Mouse (Mus musculus) spleen, postnatal 36 days (tissue): ENCODE data around the gene Osbpl5.

Source experiments
- DNase-seq, 2 experiments: peaks; one replicate each; pipeline ENCODE4 v3.0.0; 2022; ENCODE audit warnings: low spot score in 2 of 2, mixed read lengths in 1 of 2

Osbpl5 gene

DNA sequence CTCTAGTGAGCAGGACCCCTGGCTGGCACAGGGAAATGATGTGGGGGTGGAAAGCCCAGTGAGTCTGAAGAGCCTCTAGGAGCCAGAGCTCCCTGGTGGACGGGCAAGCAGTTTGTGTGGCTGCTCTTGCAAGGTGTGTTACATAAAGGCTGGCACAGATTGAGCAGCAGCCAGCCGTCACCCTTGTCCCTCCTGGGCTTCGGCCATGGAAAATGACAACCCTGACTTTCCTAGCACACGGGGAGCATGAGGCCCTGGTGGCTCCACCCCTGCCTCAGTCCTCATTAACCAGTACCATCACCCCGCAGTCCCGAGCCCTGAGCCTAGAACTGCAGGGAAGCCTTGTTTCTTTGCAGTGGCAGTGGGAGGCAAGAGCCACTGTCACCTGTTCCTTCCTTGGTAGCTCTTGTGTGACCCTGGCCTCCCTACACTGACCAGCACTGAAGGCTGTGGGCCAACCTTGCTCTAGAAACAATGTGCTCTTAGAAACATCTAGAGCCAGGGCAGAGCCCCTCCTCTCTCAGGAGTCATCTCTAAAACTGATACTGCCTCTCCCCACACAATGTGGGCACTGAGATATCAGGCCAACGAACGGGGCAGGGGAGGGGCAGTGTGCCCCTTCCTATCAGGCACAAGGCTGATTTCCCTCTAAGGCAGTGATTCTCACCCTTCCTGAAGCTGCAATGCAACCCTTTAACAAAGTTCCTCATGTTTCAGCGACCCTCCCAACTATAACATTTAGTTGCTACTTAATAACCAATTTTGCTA lies 1.2 kb downstream of the Osbpl5 start:
- no peak for DNase-seq

DNA sequence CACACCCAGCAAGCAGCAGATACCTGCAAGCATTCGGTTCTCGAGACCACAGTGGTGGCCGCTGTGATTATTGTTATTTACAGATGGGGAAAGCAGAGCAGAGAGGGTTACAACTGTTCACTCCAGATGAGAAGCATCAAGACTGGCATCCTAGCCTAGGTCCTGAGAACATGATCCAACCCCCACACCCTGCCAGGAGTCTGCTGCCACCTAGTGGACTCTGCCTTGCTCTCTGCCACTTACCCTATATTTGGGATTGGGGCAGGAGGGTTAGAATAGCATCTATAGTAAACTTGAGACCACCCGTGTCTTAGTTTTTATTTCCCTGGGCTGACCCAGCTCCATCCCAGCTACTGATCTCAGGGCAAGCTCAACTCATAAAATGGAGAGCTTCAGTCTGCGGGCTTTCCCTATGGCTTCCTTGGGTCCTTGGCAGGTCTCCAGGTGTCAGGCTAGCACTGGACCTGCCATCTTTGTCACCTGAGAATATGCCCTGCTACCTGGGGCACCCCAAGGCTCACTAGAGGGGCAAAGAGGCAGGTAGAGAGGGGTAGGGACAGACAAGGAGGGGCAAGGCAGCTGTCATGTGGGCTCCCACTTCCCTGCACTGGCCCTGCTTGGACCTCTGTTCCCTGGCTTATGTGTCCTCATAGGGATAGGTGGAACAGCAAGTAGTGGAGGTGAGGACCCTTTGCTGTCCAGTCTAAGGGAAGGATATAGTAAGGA lies 2.6 kb downstream of the Osbpl5 start:
- peak; percentile 37 to 55 for DNase-seq

DNA sequence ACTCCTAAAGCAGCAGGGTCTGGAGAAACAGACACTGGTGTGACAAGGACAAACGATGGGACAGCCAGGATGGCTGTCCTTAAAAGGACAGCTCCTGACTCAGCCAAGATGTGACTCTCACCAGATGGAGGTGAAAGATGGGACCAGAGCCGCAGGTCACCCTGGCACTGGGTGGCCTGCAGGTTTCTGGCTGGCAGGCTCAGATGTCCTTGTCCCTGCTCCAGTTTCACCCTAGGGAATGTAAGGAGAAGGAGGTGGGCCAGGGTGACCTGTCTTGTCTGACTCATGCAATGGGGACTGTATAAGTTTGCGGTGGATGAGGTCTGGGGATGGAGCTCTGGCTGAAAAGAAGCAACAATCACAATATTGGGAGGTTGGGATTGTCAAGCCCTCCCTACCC lies 4.2 kb downstream of the Osbpl5 start:
- DNase-seq = no peak

DNA sequence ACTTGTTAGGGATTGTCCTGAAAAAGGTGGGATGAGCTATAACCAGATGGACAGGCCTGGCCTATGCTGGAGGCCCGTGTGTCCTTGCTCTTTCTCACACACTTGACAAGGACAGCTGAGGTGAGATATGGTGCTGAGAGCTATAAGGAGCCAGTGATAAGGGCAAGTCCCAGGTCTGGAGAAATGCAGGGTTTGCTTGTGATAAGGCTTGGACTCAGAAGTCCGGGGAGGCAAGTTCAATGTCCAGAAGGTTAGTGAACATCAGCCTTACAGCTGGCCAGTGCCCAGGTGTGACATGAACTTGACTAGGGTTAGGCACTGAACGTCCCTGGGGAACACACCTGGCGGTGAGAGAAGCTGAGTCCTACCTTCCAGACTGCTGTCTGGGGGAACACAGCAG lies 4.7 kb downstream of the Osbpl5 start:
- no peak for DNase-seq

DNA sequence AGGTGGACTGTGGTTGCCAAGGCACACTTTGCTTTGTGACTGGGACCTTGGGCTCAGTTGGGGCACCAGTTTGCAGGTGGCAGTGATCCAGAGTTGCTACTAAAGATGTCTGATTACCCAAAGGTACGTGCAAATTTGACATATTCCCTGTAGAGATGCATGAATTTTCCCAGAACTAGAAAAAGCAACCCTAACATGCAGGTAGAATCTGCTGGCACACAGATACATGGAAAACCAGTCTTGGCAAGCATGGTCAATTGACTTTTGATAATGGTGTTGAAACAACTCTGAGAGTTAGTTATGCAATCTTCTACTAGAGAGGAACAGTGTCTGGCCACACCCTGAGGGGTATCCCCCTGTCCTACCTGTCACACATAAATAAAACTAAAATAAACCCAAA lies 5.4 kb downstream of the Osbpl5 start:
- DNase-seq = no peak

DNA sequence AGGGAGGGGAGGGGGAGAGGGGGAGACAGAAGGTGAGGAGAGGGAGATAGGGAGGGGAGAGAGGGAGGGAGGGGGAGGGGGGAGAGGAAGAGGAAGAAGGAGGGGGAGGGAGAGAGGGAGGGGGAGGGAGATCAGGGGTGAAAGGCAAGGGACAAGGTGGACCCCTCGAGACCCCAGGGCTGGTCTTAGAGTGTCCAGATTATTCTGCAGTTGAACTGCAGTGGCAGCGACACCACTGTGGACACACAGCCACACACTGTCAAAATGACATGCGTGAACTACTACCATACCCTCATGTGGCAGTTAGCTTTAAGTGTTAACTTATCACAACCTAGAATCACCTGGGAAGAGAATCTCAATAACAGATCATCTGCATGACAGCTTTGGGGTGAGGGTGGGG lies 7.7 kb downstream of the Osbpl5 start:
- no peak for DNase-seq

DNA sequence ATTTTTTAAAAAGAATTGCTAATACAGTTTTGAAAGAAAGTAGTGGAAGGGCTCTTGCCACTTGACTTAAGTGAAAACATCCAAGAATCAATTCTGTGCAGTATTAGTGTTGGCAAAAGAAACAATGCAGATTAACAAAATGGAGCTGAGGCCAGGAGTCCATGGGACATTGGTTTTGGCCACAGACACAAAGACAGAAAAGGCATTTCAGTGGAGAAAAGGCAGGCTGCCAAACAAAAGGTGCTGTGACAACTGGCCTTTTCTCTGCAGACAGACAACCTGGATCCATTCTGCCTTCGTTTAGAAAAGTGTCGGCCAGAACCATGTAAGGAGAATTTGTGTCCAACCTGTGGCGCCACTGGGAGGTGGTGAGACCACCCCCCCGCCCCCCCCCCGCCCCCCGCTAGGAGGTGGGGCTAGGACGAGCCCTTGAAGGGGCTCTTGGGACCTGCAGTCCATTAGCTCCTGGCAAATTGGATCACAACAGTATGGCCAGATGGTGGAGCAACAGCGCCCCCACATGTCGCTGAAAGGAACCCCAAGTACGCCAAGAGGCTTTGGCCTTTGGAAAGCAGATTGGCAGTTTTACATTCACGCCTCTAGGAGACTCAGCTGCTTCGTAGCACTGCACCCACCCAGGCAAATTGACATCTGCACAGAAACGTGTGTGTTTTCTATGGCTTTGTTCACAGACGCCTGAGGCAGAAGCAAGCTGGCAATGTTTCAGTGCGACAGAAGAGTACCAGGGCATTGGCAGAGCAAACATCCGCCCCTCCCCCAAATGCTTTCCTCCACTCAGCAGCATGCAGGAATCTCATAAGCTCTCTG lies 8.5 kb downstream of the Osbpl5 start:
- DNase-seq = peak; percentile 60 to 66

DNA sequence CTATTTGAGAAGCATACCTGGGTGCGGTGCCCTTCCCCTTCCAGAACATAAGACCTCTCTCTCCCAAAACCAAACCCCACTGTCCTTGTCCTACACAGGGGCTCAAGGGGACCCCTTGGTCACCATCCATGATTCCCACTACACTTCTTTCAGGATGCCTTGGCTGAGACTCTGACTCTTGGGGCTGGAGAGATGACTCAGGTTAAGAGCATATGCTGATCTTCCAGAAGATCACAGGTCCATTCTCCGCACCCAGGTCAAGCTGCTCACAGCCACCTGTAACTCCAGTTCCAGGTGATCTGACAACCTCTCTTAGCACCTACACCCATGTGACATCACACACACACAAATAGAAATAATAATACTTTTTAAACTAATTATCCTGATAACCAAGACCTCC lies 16.1 kb downstream of the Osbpl5 start:
- no peak for DNase-seq

DNA sequence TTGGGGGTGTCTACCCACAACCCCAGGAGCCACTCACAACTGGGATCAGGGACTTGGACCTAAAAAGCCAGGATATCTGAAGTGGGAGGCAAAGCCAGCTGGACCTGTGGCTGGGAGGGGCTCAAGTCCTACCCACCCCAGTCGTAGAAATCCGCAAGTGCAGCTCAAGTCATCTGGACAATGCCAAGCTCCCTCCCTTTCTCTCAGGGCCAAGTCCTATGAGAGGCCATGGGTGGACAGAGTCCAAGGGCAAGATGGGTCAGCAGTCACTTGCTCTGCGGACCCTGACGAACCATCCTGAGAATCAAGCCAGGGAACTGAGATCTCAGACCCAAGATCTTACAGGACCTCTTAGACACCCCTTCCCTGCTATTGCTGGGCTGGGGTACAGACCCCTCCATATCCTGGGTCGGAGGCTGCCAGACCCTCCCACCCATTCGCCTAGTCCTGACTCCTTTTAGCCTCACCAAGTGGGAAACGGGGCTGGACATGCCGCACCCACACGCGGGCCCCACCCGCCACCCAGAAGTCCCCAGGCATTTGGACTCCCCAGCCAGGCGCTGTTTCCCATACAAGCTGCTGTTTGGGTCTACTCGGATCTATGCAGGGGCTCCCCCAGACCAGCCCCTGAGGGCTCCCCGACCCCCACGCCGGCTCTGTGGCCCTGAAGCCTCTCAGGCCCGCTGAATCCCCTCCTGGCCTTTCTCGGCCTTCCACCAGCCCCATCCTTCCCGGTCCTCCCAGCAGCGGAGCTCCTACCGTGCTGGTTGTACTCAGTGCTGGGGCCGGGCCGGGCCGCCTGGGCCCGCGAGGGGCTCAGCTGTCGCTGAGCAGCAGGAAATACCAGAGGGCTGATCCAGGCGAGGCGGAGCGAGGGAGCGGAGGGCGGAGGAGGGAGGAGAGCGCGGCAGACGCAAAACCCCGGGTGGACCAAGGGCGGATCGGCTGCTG lies 17.0 kb downstream of the Osbpl5 start:
- peak; percentile 24 to 36 for DNase-seq

DNA sequence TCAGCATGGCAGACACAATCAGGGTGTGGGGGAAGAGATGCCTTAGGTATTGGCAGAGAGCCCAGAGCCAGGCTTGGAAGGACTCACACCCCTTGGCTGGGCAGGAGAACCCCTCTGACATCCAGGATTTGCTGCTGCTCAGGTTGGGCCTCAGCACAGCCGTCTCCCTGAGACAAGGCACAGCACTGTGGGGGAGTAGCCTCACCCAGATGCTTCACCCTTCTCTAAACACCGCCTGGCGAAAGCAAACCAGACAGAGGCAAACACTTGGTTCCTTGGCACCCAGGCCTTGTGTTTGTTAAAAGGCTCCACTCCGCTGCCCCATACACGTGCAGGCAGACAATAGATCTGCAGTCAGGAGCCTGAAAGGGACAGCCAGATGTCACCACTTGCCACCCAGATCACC lies 18.2 kb downstream of the Osbpl5 start:
- DNase-seq = no peak

DNA sequence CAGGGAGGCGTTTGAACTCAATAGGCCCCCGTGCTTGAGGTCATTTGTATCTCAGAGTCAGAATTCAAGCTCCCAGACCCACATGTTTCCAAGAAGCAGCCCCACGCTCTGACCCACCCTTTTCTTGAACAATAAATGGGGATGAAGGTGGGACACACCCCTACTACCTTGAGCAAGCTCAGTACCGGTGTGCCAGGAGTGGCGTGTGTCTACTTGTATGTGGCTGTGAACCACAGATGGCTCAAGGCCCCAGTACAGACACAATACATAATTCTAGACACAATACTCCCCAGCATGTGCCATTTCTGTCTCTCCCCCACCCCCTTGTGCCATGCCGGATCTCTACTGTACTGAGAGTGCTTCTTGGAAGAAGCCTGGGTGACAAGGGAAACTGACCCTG lies 18.6 kb downstream of the Osbpl5 start:
- DNase-seq = no peak

DNA sequence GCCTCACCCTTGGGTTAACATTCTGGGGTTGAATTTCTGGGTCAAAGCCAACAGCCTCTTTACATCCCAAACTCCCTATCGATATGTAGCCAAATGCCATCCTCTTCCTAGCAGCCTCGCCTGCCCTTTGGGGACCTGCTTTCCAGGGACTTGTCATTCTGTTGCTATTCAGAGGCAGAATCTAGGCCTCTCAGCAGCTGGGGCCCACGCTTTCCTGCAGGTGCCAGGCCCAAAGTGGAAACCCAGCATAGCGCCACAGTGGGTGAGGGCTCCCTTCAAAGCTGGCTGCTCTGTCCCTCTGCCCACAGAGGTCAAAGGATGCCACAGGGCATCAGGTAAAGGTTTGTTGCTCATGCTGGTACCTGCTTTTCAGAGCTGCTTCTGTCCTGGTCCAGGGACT lies 23.0 kb downstream of the Osbpl5 start:
- DNase-seq = no peak

DNA sequence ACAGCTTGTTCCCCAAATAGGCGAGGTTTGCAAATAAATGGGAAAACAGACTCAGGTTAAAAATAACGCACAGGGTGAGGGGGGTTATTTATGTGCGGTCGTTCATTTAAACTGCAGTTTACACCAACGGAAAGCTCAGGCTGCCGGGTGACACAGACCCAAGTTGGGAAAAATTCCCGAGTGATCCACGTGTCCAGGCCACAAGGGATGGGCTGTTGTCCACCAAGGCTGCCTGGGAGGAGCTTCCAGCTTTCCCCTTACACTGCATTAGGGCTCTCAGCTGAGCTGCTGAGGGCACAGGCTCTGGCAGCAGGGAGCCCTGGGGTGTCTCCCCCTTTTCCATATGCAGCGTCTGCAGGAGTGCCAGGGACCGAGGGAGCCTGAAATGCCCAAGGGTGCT lies 26.9 kb downstream of the Osbpl5 start:
- DNase-seq = no peak

DNA sequence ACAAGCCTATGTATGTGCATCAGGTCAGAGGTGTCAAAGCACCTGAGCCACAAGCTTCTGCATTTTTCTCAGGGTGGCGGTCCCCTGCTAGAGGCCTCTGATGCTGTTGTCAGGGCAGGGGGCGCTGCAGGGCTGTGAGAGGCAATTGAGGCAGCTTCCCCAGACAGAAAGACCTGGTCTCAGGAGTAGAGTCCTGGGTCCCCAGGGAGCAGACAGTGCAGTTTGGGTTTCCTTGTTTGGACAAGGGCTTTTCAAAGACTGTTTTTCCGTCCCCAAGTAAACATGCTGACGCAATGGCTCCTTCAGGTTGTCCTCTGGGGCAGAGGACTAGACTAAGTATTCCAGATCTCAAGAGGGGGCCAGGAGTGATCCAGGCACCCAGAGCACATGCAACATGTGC lies 30.4 kb downstream of the Osbpl5 start:
- no peak for DNase-seq

DNA sequence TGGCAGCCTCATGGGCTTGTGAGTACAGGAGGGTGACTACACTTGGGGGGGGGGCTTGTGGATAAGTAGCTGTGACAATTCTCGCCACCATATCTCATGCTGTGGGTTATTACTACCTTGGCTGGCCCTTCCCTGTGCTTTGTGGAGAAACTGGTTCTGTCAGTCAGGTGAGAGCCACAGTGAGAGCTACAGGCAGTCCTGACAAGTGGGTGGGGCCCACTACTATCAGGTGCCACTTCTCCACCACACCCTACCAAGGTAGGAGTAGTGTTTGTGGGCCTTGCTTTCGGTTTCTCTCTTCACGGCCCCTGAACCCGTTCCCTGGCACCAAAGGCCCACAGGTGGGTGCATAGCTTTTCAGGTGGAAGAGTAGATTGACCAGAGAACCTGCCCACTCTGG lies 32.9 kb downstream of the Osbpl5 start:
- DNase-seq = no peak

DNA sequence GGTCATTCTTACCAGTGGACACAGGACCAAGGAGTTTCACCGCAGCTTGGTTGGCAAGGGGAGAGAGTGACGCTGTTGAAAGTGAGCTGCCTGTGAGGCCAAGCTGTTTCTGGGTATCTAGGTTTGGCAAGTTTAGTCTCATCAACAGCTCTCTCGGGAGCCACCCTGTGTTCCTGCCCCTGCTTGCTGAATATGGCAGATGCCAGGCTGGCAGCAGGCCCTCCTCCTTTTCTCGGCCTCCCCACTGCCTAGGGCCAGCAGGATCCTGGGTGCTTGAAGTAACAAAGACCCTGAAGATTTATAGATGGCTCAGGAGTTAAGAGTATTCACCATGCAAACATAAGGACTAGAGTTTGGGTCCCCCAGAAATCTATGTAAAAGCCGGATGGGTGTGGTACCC lies 34.1 kb downstream of the Osbpl5 start:
- DNase-seq = no peak

DNA sequence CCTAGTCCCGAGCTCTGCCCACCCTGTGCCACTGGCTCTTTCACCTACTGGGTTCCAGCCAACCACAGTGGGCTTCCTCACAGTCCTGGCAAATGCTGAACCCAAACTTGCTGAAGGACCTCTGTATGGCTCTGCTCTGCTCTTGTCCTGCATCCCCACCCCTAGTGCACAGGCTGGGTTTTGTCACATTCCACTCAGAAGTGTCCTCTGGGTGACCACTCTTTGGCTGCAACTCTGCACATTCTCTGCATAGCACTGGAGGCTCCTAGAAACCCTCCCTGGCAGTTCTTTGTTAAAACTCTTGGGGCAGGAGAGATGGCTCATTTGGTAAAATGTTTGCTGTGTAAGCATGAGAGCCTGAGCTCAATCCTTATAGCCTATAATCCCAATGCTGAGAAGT lies 39.0 kb downstream of the Osbpl5 start:
- DNase-seq = no peak

DNA sequence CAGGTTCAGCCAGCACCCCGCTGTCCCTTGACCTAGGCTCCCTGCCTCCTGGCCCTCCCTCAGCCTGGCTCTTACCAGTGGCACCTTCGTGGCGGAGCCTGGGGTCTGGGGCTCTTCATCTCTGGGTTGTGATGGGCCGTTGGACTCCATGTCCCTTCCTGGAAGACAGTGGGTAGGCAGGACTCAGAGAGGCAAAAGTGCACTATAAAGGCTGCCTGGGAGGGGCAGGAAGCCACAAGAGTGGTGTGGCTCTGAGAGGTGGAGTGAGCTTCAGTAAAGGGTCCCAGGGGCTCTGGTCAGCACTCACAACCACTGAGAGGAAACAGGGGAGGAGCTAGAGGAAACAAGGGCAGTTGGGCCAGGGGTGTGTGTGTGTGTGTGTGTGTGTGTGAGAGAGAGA lies 43.4 kb downstream of the Osbpl5 start:
- peak; percentile 66 to 68 for DNase-seq

DNA sequence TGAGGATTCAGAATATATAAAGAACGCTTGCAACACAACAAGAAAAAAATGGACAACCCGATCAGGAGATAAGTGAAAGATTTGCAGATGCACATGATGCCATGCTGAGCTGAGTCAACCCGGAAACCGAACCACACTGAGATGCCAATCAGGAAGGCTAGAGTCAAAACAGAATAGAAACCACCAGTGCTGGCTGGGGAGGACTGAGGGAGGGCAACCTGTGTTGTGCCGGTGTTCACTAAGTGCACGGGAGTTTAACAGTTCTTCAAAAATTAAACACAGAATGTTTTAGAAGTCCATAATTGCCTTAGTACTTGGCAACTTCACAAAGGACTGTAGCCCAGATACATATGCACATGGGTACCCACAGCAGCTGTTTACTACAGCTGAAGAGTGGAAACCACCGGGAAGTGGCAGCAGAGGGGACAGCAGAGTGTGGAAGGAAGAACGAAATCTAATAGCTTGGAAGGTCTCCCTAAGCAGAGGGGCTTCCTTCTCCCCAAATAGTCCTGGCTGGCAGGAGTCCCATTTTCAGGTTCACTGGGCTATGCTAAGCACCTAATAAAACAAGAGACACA lies 43.9 kb downstream of the Osbpl5 start:
- peak; percentile 37 to 55 for DNase-seq

DNA sequence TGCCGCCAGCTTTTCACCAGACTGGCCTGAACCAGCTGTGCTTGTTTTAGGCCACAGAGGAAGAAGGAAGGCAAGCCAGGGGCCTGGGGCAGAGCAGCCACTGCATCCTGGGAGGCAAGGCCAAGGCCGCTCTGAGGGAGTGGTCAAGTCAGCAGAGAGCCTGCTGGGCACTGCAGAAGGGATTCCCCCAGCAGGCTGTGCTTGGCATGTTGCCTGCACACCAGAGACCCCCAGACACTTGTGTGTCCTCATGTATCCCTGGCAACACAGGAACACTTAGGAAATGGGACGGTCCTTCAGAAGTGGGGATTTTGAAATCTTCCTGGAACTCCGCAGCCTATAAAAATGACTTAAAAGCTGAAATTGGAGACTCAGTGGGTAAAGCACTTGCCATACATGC lies 44.8 kb downstream of the Osbpl5 start:
- peak; percentile 20 to 36 for DNase-seq

DNA sequence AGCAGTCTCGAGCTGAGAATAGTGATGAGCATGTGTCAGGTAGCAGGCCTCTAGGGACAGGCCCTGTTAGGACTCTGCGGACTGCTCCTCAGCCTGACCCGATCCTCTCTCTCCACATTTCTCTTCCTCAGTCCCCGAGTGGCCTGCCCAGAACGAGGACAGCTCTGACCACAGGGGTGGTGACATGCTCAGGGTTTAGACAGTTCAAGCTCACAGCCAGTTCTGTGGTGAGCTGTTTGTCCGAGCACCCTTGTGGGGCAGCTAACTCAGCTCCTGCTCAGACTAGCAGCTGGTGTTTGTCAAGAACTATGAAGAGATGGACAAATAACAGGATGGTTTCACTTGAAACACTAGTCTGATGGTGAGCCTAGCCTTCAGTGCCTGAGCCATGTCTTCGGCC lies 45.4 kb downstream of the Osbpl5 start:
- no peak for DNase-seq
